Mouse (Mus musculus): ENCODE measurements around the gene Sv2b.
"Not testable (repeated sequence)": the region's sequence is repeated elsewhere in the genome, so short reads cannot be mapped to it uniquely, and the experiment has no call there.

DNA sequence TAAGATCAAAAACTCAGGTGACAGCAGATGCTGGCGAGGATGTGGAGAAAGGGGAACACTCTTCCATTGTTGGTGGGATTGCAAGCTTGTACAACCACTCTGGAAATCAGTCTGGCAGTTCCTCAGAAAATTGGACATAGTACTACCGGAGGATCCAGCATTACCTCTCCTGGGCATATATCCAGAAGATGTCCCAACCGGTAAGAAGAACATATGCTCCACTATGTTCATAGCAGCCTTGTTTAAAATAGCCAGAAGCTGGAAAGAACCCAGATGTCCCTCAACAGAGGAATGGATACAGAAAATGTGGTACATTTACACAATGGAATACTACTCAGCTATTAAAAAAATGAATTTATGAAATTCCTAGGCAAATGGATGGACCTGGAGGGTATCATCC lies 13.7 kb upstream of the Sv2b start:
- not testable (repeated sequence) for TF ChIP-seq CTCF, EP300 (IDR thresholded peaks at IDR 0.05; ENCODE audit: low read depth)

Measured in liver, embryonic 14.5 days (tissue).